ENCODE assay signal across 8 mouse cellular contexts in genomic region chr1:131290648-131291047, GRCm38 (mm10). TPM values are rescaled to one million over a fixed set of nuclear protein-coding genes. Genes with fewer than 3 reads are reported as not detected.
DNase-seq lines count a peak whose midpoint lies in the region; ATAC-seq lines count a peak whose summit lies in the region.

No protein-coding gene starts in this region.

- no peaks in the 10 kb centered on the region for H3K27me3 ChIP-seq in forebrain, embryonic 12.5 days
- H3K27me3 ChIP-seq in neural tube, embryonic 14.5 days (ENCODE audit: control insufficient read depth, insufficient read depth, low read length), result no peaks in the 10 kb centered on the region

- peak; percentile 54 for ATAC-seq in forebrain, embryonic 12.5 days (ENCODE audit: low FRiP score)
- ATAC-seq in neural tube, embryonic 14.5 days (ENCODE audit: low read depth), result peak; percentile 32; the same call in 1 of the 2 replicates

- no peak overlapping the region for H3K4me2 ChIP-seq in forebrain, embryonic 12.5 days
- no peak overlapping the region for H3K4me2 ChIP-seq in neural tube, embryonic 14.5 days (ENCODE audit: low read depth, low read length)

- no peak overlapping the region for H3K4me3 ChIP-seq in forebrain, embryonic 12.5 days (replicated peaks)
- H3K4me3 ChIP-seq in neural tube, embryonic 14.5 days (ENCODE audit: low read depth, low read length), result no peak overlapping the region

- 33% methylated on average over 2 of the region's 2 CpGs for WGBS in forebrain, embryonic 12.5 days
- WGBS in neural tube, embryonic 14.5 days, result 44% methylated on average over 2 of the region's 2 CpGs

- H3K9ac ChIP-seq in forebrain, embryonic 12.5 days, result no peak overlapping the region
- H3K9ac ChIP-seq in neural tube, embryonic 14.5 days (replicated peaks; ENCODE audit: low read depth, low read length), result no peak overlapping the region

- peaks cover 3% of the 10 kb centered on the region; the same call in 1 of the 2 replicates for H3K4me1 ChIP-seq in forebrain, embryonic 12.5 days
- no peaks in the 10 kb centered on the region for H3K4me1 ChIP-seq in neural tube, embryonic 14.5 days (ENCODE audit: control insufficient read depth, insufficient read depth, low read length)

- H3K9me3 ChIP-seq in forebrain, embryonic 12.5 days, result no peaks in the 10 kb centered on the region
- no peaks in the 10 kb centered on the region for H3K9me3 ChIP-seq in neural tube, embryonic 14.5 days (ENCODE audit: control insufficient read depth, low read length)

- H3K36me3 ChIP-seq in forebrain, embryonic 12.5 days (replicated peaks), result peaks cover 48% of the 10 kb centered on the region
- H3K36me3 ChIP-seq in neural tube, embryonic 14.5 days (ENCODE audit: control insufficient read depth, insufficient read depth, low read length), result peaks cover 19% of the 10 kb centered on the region

- no peak overlapping the region for H3K27ac ChIP-seq in forebrain, embryonic 12.5 days
- no peak overlapping the region for H3K27ac ChIP-seq in neural tube, embryonic 14.5 days (ENCODE audit: low read depth, low read length)

- peak; percentile 66 for DNase-seq in urinary bladder, postnatal 14 days (ENCODE audit: low spot score)
- DNase-seq in urinary bladder, adult 18-20 months (ENCODE audit: low spot score in 2 of 2), result no peak
- peak; percentile 19 for DNase-seq in c-Kit-negative CD71-positive TER-119-positive erythroid progenitor cells, embryonic 14.5 days (ENCODE audit: low read depth, low spot score)
- DNase-seq in kidney, adult 8-10 months, result peak; percentile 52 to 79
- DNase-seq in liver, result peak; percentile 61
- DNase-seq in yolk sac, embryonic 10.5 days (ENCODE audit: low spot score), result no peak

RNA-seq across cellular contexts. Expression of gene Ikbke, which starts 11.2 kb away (rescaled TPM):
- 0.72 and 0.88 TPM in 2 replicates for polyA plus RNA-seq in forebrain, embryonic 12.5 days (2016; fragmentation: Nextera tagmentation; extraction: Ambion mirVana)
- polyA plus RNA-seq in neural tube, embryonic 14.5 days (2014; fragmentation: Nextera tagmentation; extraction: Ambion mirVana), result 0.55 and 0.93 TPM in 2 replicates

RNA-seq across cellular contexts. Expression of gene Rassf5, which starts 45.6 kb away (rescaled TPM):
- 0.98 and 1.1 TPM in 2 replicates for polyA plus RNA-seq in forebrain, embryonic 12.5 days (2016; fragmentation: Nextera tagmentation; extraction: Ambion mirVana)
- 4.8 and 5.7 TPM in 2 replicates for polyA plus RNA-seq in neural tube, embryonic 14.5 days (2014; fragmentation: Nextera tagmentation; extraction: Ambion mirVana)

Comparison
In these comparisons a context has a peak if more than half of its experiments do, and no peak if none do; other contexts are left out.
1. DNase-seq: peak in urinary bladder, postnatal 14 days (single experiment), c-Kit-negative CD71-positive TER-119-positive erythroid progenitor cells, embryonic 14.5 days (single experiment), kidney, adult 8-10 months (2 of 2) and liver (single experiment); none in urinary bladder, adult 18-20 months (0 of 2) and yolk sac, embryonic 10.5 days (single experiment).